Mouse (Mus musculus) heart, embryonic 14.5 days (tissue): ENCODE measurements at regions not wholly inside any gene's neighbourhood (a gene's known extent, or its start where the extent isn't known, plus 50 kb on each side); places are given as distances from the start of the nearest gene placed in this dataset.

Source experiments
- ATAC-seq: fragments of 200-750 bp; cut with Nextera tagmentation; 2 replicates; pipeline ENCODE4 v1.8.0; 2017; ENCODE audit warnings: low read depth, moderate TSS enrichment; ENCODE audit not compliant: insufficient number of reproducible peaks, insufficient read depth, low FRiP score
- H3K27ac ChIP-seq, 2 experiments: fragments of 200-500 bp in 1 of 2; fragments of 300-500 bp in 1 of 2; sonication (generic) in 1 of 2; replicated peaks in 1 of 2; 2 replicates each; pipeline ENCODE4 v1.5.1; 2012 to 2014; ENCODE audit warnings: low read depth in 2 of 2, low read length in 2 of 2, control low read depth in 1 of 2, mild to moderate bottlenecking in 1 of 2, mixed read lengths in 1 of 2; ENCODE audit not compliant: control insufficient read depth in 1 of 2, insufficient read depth in 1 of 2
- H3K27me3 ChIP-seq: fragments of 300-500 bp; sonication (generic); 2 replicates; pipeline ENCODE4 v1.6.1; 2014; ENCODE audit warnings: mild to moderate bottlenecking, low read length, control low read depth; ENCODE audit not compliant: control insufficient read depth, insufficient read depth
- H3K36me3 ChIP-seq: fragments of 300-500 bp; sonication (generic); 2 replicates; pipeline ENCODE4 v1.6.1; 2014; ENCODE audit warnings: mild to moderate bottlenecking, control low read depth, low read length, mixed read lengths; ENCODE audit not compliant: control insufficient read depth, insufficient read depth
- H3K4me1 ChIP-seq, 2 experiments: fragments of 200-500 bp in 1 of 2; fragments of 300-500 bp in 1 of 2; sonication (generic) in 1 of 2; 2 replicates each; pipeline ENCODE4 v1.6.1; 2012 to 2014; ENCODE audit warnings: low read length in 2 of 2, control low read depth in 1 of 2, mixed read lengths in 1 of 2; ENCODE audit not compliant: control insufficient read depth in 2 of 2, insufficient read depth in 2 of 2
- H3K4me2 ChIP-seq: fragments of 300-500 bp; sonication (generic); 2 replicates; pipeline ENCODE4 v1.6.1; 2014; ENCODE audit warnings: mild to moderate bottlenecking, low read length
- H3K4me3 ChIP-seq, 2 experiments: fragments of 200-500 bp in 1 of 2; fragments of 300-500 bp in 1 of 2; sonication (generic) in 1 of 2; 2 replicates each; pipeline ENCODE4 v1.5.1; 2012 to 2014; ENCODE audit warnings: low read length in 2 of 2, mild to moderate bottlenecking in 2 of 2, control low read depth in 1 of 2, low read depth in 1 of 2, moderate library complexity in 1 of 2; ENCODE audit not compliant: control insufficient read depth in 1 of 2, insufficient read depth in 1 of 2
- H3K9ac ChIP-seq: fragments of 300-500 bp; sonication (generic); 2 replicates; pipeline ENCODE4 v1.6.1; 2014; ENCODE audit warnings: mild to moderate bottlenecking, low read length
- H3K9me3 ChIP-seq: fragments of 300-500 bp; sonication (generic); 2 replicates; pipeline ENCODE4 v1.6.1; 2016; ENCODE audit warnings: low read length, control low read depth; ENCODE audit not compliant: control insufficient read depth
- WGBS: fragments of 180-500 bp; shearing (Covaris S2); extraction: QIAGEN DNeasy Blood & Tissue Kit; methylation state at CpG from one replicate; pipeline ENCODE4 v1.1.7; 2014; 5-methylcytosine and 5-hydroxymethylcytosine counted together

GRCm38 (mm10) chr3:60785137-60785875 lies 217.3 kb upstream of the P2ry1 start:
- ATAC-seq: peak; percentile 85

GRCm38 (mm10) chr3:60787989-60788388 lies 214.6 kb upstream of the P2ry1 start:
- no peaks in the 10 kb centered on the region for H3K36me3 ChIP-seq
- H3K27ac ChIP-seq: no peak overlapping the region
- ATAC-seq: no peak

More at GRCm38 (mm10) chr3:60785137-60785875, 217.3 kb upstream of the P2ry1 start:
- WGBS: 33% methylated on average over 9 of the region's 9 CpGs
- Histone ChIP-seq H3K36me3 (no peaks in the 10 kb centered on the region), H3K27ac (peak overlapping the region; percentile 60 to 65), H3K4me3 (no peak overlapping the region), H3K9ac (no peak overlapping the region), H3K4me1 (peaks cover 0 to 3% of the 10 kb centered on the region in 2 experiments; a peak in 2 of 4 replicates), H3K9me3 (no peaks in the 10 kb centered on the region), H3K4me2 (no peak overlapping the region), H3K27me3 (no peaks in the 10 kb centered on the region)

GRCm38 (mm10) chr3:60789441-60789840 lies 213.2 kb upstream of the P2ry1 start:
- Histone ChIP-seq H3K9me3 (no peaks in the 10 kb centered on the region), H3K4me2 (no peak overlapping the region), H3K27me3 (no peaks in the 10 kb centered on the region), H3K4me1 (peaks cover 0 to 3% of the 10 kb centered on the region in 2 experiments; a peak in 2 of 4 replicates), H3K4me3 (no peak overlapping the region), H3K27ac (no peak overlapping the region), H3K9ac (no peak overlapping the region), H3K36me3 (no peaks in the 10 kb centered on the region)
- WGBS: 82% methylated on average over 4 of the region's 4 CpGs
- no peak for ATAC-seq

More at GRCm38 (mm10) chr3:60787989-60788388, 214.6 kb upstream of the P2ry1 start:
- Histone ChIP-seq H3K4me1 (peaks cover 0 to 3% of the 10 kb centered on the region in 2 experiments; a peak in 2 of 4 replicates), H3K27me3 (no peaks in the 10 kb centered on the region), H3K9me3 (no peaks in the 10 kb centered on the region), H3K9ac (no peak overlapping the region), H3K4me3 (no peak overlapping the region), H3K4me2 (no peak overlapping the region)
- WGBS: 53% methylated on average over 8 of the region's 8 CpGs

GRCm38 (mm10) chr3:60792166-60792565 lies 210.4 kb upstream of the P2ry1 start:
- H3K4me1 ChIP-seq: no peaks in the 10 kb centered on the region

GRCm38 (mm10) chr3:60796207-60796606 lies 206.4 kb upstream of the P2ry1 start:
- no peak overlapping the region for H3K9ac ChIP-seq
- H3K9me3 ChIP-seq: no peaks in the 10 kb centered on the region
- no peak overlapping the region for H3K27ac ChIP-seq
- H3K27me3 ChIP-seq: no peaks in the 10 kb centered on the region
- no peak overlapping the region for H3K4me2 ChIP-seq
- H3K36me3 ChIP-seq: no peaks in the 10 kb centered on the region
- WGBS: 60% methylated on average over 2 of the region's 2 CpGs
- H3K4me3 ChIP-seq: no peak overlapping the region
- no peak for ATAC-seq
- no peaks in the 10 kb centered on the region; a peak in 1 of 4 replicates for H3K4me1 ChIP-seq

More at GRCm38 (mm10) chr3:60792166-60792565, 210.4 kb upstream of the P2ry1 start:
- H3K36me3 ChIP-seq: no peaks in the 10 kb centered on the region
- WGBS: 72% methylated on average over 4 of the region's 4 CpGs
- no peak overlapping the region for H3K27ac ChIP-seq
- H3K9ac ChIP-seq: no peak overlapping the region
- no peaks in the 10 kb centered on the region for H3K27me3 ChIP-seq
- H3K4me2 ChIP-seq: no peak overlapping the region
- no peak overlapping the region for H3K4me3 ChIP-seq
- no peaks in the 10 kb centered on the region for H3K9me3 ChIP-seq
- ATAC-seq: no peak

- WGBS: 69% methylated on average over 6 of the region's 6 CpGs
- peak overlapping the region; percentile 39 to 70; a peak in 3 of 4 replicates for H3K27ac ChIP-seq
Measured at GRCm38 (mm10) chr3:60797808-60798207, 204.8 kb upstream of the P2ry1 start.

GRCm38 (mm10) chr3:60798461-60798860 lies 204.1 kb upstream of the P2ry1 start:
- H3K4me3 ChIP-seq: no peak overlapping the region
- H3K9me3 ChIP-seq: no peaks in the 10 kb centered on the region
- ATAC-seq: no peak
- no peaks in the 10 kb centered on the region; a peak in 1 of 4 replicates for H3K4me1 ChIP-seq
- H3K4me2 ChIP-seq: no peak overlapping the region
- no peak overlapping the region for H3K9ac ChIP-seq
- no peaks in the 10 kb centered on the region for H3K27me3 ChIP-seq
- H3K36me3 ChIP-seq: no peaks in the 10 kb centered on the region
- H3K27ac ChIP-seq: no peak overlapping the region
- 67% methylated on average over 2 of the region's 2 CpGs for WGBS

More at GRCm38 (mm10) chr3:60797808-60798207, 204.8 kb upstream of the P2ry1 start:
- Histone ChIP-seq H3K9me3 (no peaks in the 10 kb centered on the region), H3K27me3 (no peaks in the 10 kb centered on the region), H3K9ac (no peak overlapping the region), H3K36me3 (no peaks in the 10 kb centered on the region), H3K4me1 (no peaks in the 10 kb centered on the region; a peak in 1 of 4 replicates), H3K4me3 (no peak overlapping the region), H3K4me2 (no peak overlapping the region)
- no peak for ATAC-seq
